Mouse (Mus musculus) stomach, postnatal 0 days (tissue): ENCODE results near the gene Banf2. TPM values are rescaled to one million over a fixed set of nuclear protein-coding genes. Genes with fewer than 3 reads are reported as not detected.

Experiments
- ATAC-seq: fragments of 200-750 bp; cut with Nextera tagmentation; 2 replicates; pipeline ENCODE4 v1.8.0; 2017; ENCODE audit not compliant: low FRiP score, low TSS enrichment
- DNase-seq: peaks from one replicate; pipeline ENCODE4 v3.0.0-alpha.2; 2016; ENCODE audit warnings: low spot score
- H3K27ac ChIP-seq: fragments of 300-500 bp; sonication (generic); replicated peaks from 2 replicates; pipeline ENCODE4 v1.5.1; 2014; ENCODE audit warnings: mild to moderate bottlenecking, control low read depth
- H3K27me3 ChIP-seq: fragments of 300-500 bp; sonication (generic); 2 replicates; pipeline ENCODE4 v1.6.1; 2014; ENCODE audit warnings: low read length; ENCODE audit not compliant: control insufficient read depth, insufficient read depth
- H3K36me3 ChIP-seq: fragments of 300-500 bp; sonication (generic); 2 replicates; pipeline ENCODE4 v1.6.1; 2014; ENCODE audit warnings: low read length, mixed read lengths; ENCODE audit not compliant: control insufficient read depth, insufficient read depth
- H3K4me1 ChIP-seq: fragments of 300-500 bp; sonication (generic); replicated peaks from 2 replicates; pipeline ENCODE4 v1.6.1; 2014; ENCODE audit warnings: antibody characterized with exemption; ENCODE audit not compliant: control insufficient read depth, insufficient read depth
- H3K4me2 ChIP-seq: fragments of 300-500 bp; sonication (generic); replicated peaks from 2 replicates; pipeline ENCODE4 v1.6.1; 2014; ENCODE audit warnings: low read depth, mild to moderate bottlenecking, control low read depth, moderate library complexity
- H3K4me3 ChIP-seq: fragments of 300-500 bp; sonication (generic); 2 replicates; pipeline ENCODE4 v1.5.1; 2014; ENCODE audit warnings: low read depth, low read length, control low read depth
- H3K9ac ChIP-seq: fragments of 300-500 bp; sonication (generic); 2 replicates; pipeline ENCODE4 v1.6.1; 2014; ENCODE audit warnings: mild to moderate bottlenecking, low read length, control low read depth, mixed read lengths
- H3K9me3 ChIP-seq: fragments of 300-500 bp; sonication (generic); 2 replicates; pipeline ENCODE4 v1.6.1; 2016; ENCODE audit warnings: low read length; ENCODE audit not compliant: control insufficient read depth
- CTCF ChIP-seq: IDR thresholded peaks from 2 replicates; pipeline ENCODE4 v1.5.1; 2016; ENCODE audit warnings: antibody characterized with exemption, low read depth, mild to moderate bottlenecking, moderate library complexity
- EP300 ChIP-seq: optimal IDR thresholded peaks from 2 replicates; pipeline ENCODE3; 2016; ENCODE audit warnings: antibody characterized with exemption
- WGBS: fragments of 180-500 bp; shearing (Covaris S2); extraction: QIAGEN DNeasy Blood & Tissue Kit; methylation state at CpG from one replicate; pipeline ENCODE4 v1.1.7; 2014; 5-methylcytosine and 5-hydroxymethylcytosine counted together
- polyA plus RNA-seq: library from polyadenylated mRNA; unstranded; fragments of >200 nt; fragmentation: Nextera tagmentation; extraction: Ambion mirVana; gene quantifications from 2 replicates; pipeline ENCODE4 v1.2.1, GENCODE M21; 2015

Banf2 gene
- polyA plus RNA-seq, 1 experiment from 2014 or later, result not detected

- DNase-seq, result no peak
These were observed 18.4 kb upstream of the Banf2 start for GRCm38 (mm10) chr2:144014481-144014880.

GRCm38 (mm10) chr2:144015861-144016260, 17.0 kb upstream of the Banf2 start:
- Histone ChIP-seq H3K4me3 (no peak overlapping the region), H3K27me3 (no peaks in the 10 kb centered on the region), H3K4me2 (no peak overlapping the region), H3K36me3 (no peaks in the 10 kb centered on the region), H3K9me3 (no peaks in the 10 kb centered on the region), H3K27ac (no peak overlapping the region), H3K9ac (no peak overlapping the region), H3K4me1 (no peaks in the 10 kb centered on the region)
- DNase-seq, result no peak
- no peak for TF ChIP-seq EP300
- ATAC-seq, result no peak
- 86% methylated on average over 9 of the region's 9 CpGs for WGBS

More at GRCm38 (mm10) chr2:144014481-144014880, 18.4 kb upstream of the Banf2 start:
- H3K9ac ChIP-seq, result no peak overlapping the region
- TF ChIP-seq EP300, result no peak
- H3K27ac ChIP-seq, result no peak overlapping the region
- H3K27me3 ChIP-seq, result no peaks in the 10 kb centered on the region
- no peaks in the 10 kb centered on the region for H3K9me3 ChIP-seq
- no peaks in the 10 kb centered on the region for H3K4me1 ChIP-seq
- no peaks in the 10 kb centered on the region for H3K36me3 ChIP-seq
- no peak overlapping the region for H3K4me3 ChIP-seq
- no peak overlapping the region for H3K4me2 ChIP-seq
- no peak for ATAC-seq
- WGBS, result 62% methylated on average over 5 of the region's 5 CpGs

GRCm38 (mm10) chr2:144019971-144020370, 12.9 kb upstream of the Banf2 start:
- no peaks in the 10 kb centered on the region for H3K9me3 ChIP-seq
- TF ChIP-seq CTCF (no peak), EP300 (no peak)
- no peak overlapping the region for H3K27ac ChIP-seq
- H3K4me3 ChIP-seq, result no peak overlapping the region
- 57% methylated on average over 2 of the region's 2 CpGs for WGBS
- DNase-seq (no peak), ATAC-seq (no peak)
- H3K4me1 ChIP-seq, result no peaks in the 10 kb centered on the region
- no peaks in the 10 kb centered on the region for H3K27me3 ChIP-seq
- no peak overlapping the region for H3K4me2 ChIP-seq
- H3K9ac ChIP-seq, result no peak overlapping the region
- H3K36me3 ChIP-seq, result no peaks in the 10 kb centered on the region

GRCm38 (mm10) chr2:144022441-144022840, 10.4 kb upstream of the Banf2 start:
- H3K27me3 ChIP-seq, result no peaks in the 10 kb centered on the region
- H3K9ac ChIP-seq, result no peak overlapping the region
- H3K4me3 ChIP-seq, result no peak overlapping the region
- TF ChIP-seq CTCF (no peak), EP300 (no peak)
- DNase-seq (no peak), ATAC-seq (no peak)
- no peaks in the 10 kb centered on the region for H3K4me1 ChIP-seq
- H3K4me2 ChIP-seq, result no peak overlapping the region
- H3K36me3 ChIP-seq, result no peaks in the 10 kb centered on the region
- no peak overlapping the region for H3K27ac ChIP-seq
- no peaks in the 10 kb centered on the region for H3K9me3 ChIP-seq
- 70% methylated on average over 3 of the region's 3 CpGs for WGBS

GRCm38 (mm10) chr2:144025361-144025760, 7.5 kb upstream of the Banf2 start:
- Histone ChIP-seq H3K9ac (no peak overlapping the region), H3K4me3 (no peak overlapping the region), H3K4me2 (no peak overlapping the region), H3K9me3 (no peaks in the 10 kb centered on the region), H3K27me3 (no peaks in the 10 kb centered on the region), H3K36me3 (no peaks in the 10 kb centered on the region), H3K27ac (no peak overlapping the region), H3K4me1 (no peaks in the 10 kb centered on the region)
- DNase-seq (peak; percentile 68), ATAC-seq (peak; percentile 83)
- 59% methylated on average over 9 of the region's 9 CpGs for WGBS
- TF ChIP-seq EP300, result no peak
- TF ChIP-seq CTCF, result no peak

- Histone ChIP-seq H3K36me3 (no peaks in the 10 kb centered on the region), H3K27me3 (no peaks in the 10 kb centered on the region), H3K9me3 (no peaks in the 10 kb centered on the region), H3K4me1 (no peaks in the 10 kb centered on the region), H3K9ac (no peak overlapping the region), H3K4me3 (no peak overlapping the region), H3K4me2 (no peak overlapping the region), H3K27ac (no peak overlapping the region)
- WGBS, result 74% methylated on average over 4 of the region's 4 CpGs
- no peak for DNase-seq
- TF ChIP-seq EP300 (no peak), CTCF (no peak)
- no peak for ATAC-seq
These were observed 6.4 kb upstream of the Banf2 start for GRCm38 (mm10) chr2:144026456-144026855.
